Mouse (Mus musculus) E14TG2a.4 (cell line): ENCODE measurements around the gene Gm9964.

Source experiments
- CTCF ChIP-seq: conservative IDR thresholded peaks from 2 replicates; pipeline ENCODE4 v1.5.1; 2014; ENCODE audit warnings: low read length
- NANOG ChIP-seq: IDR thresholded peaks from 2 replicates; pipeline ENCODE4 v1.6.1; 2014; ENCODE audit warnings: borderline replicate concordance, low read length, mixed read lengths
- POU5F1 ChIP-seq: IDR thresholded peaks from 2 replicates; pipeline ENCODE4 v1.6.1; 2014; ENCODE audit warnings: low read length, borderline replicate concordance

- TF ChIP-seq CTCF (no peak), NANOG (no peak), POU5F1 (no peak)
Observed at GRCm38 (mm10) chr11:79325663-79326062, 29.0 kb upstream of the Gm9964 start.
